Mouse (Mus musculus) c-Kit-positive CD71-positive TER-119-negative erythroid progenitor cells, embryonic 14.5 days (primary cell): ENCODE results near the gene Amhr2.
A peak's percentile ranks its signal among the peaks of the same experiment; 100 is the strongest.

Experiments
- DNase-seq: peaks from one replicate; pipeline ENCODE4 v3.0.0-alpha.2; 2013; ENCODE audit warnings: low read depth

The Amhr2 gene

GRCm38 (mm10) chr15:102470605-102471294 lies 25.6 kb downstream of the Amhr2 start:
- DNase-seq, result peak; percentile 41

- no peak for DNase-seq
These were observed 26.1 kb downstream of the Amhr2 start for GRCm38 (mm10) chr15:102471295-102471645.

GRCm38 (mm10) chr15:102471727-102472126 lies 26.6 kb downstream of the Amhr2 start:
- no peak for DNase-seq

GRCm38 (mm10) chr15:102473246-102473645 lies 28.1 kb downstream of the Amhr2 start:
- no peak for DNase-seq

- no peak for DNase-seq
These were observed 29.4 kb downstream of the Amhr2 start for GRCm38 (mm10) chr15:102474520-102474919.

GRCm38 (mm10) chr15:102483136-102483535 lies 38.0 kb downstream of the Amhr2 start:
- DNase-seq, result no peak

- DNase-seq, result no peak
These were observed 40.7 kb downstream of the Amhr2 start for GRCm38 (mm10) chr15:102485853-102486252.

- no peak for DNase-seq
These were observed 42.5 kb downstream of the Amhr2 start for GRCm38 (mm10) chr15:102487664-102488063.

GRCm38 (mm10) chr15:102498322-102498721 lies 53.2 kb downstream of the Amhr2 start:
- no peak for DNase-seq

GRCm38 (mm10) chr15:102499370-102499769 lies 54.2 kb downstream of the Amhr2 start:
- DNase-seq, result no peak

GRCm38 (mm10) chr15:102499851-102500250 lies 54.7 kb downstream of the Amhr2 start:
- no peak for DNase-seq

GRCm38 (mm10) chr15:102500479-102500878 lies 55.3 kb downstream of the Amhr2 start:
- DNase-seq, result no peak

GRCm38 (mm10) chr15:102501084-102501814 lies 56.1 kb downstream of the Amhr2 start:
- no peak for DNase-seq

GRCm38 (mm10) chr15:102502254-102502840 lies 57.2 kb downstream of the Amhr2 start:
- no peak for DNase-seq

GRCm38 (mm10) chr15:102503447-102503846 lies 58.3 kb downstream of the Amhr2 start, which contains the start of gene Gm10337:
TSS of gene Gm10337 (plus strand) at chr15:102503722.
- DNase-seq, result no peak
